Mouse (Mus musculus) spleen, postnatal 4 days (tissue): ENCODE results near the gene Cdh10.

Experiments used
- DNase-seq, 2 experiments: peaks; one replicate each; pipeline ENCODE4 v3.0.0; 2022; ENCODE audit warnings: low spot score in 2 of 2

Cdh10 gene

DNA sequence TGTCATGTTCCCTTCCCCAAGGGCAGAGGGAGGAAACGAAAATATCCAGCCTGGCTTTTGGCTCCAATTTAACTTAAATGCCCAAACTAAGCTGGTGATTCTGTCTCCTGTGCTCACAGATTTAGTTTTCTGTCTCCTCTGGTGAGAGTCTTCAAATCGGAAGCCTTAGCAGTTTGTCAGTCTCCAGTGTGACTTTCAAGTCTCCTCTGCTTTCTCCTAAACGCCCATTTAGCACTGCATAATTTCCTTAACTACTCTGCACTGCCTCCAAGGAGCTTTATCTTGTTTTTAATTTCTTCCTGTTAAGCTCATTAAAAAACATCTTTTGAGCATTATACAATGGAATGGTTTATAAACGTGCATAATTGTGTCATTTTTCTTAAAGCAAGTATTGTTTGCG lies 156.3 kb downstream of the Cdh10 start:
- no peak for DNase-seq

DNA sequence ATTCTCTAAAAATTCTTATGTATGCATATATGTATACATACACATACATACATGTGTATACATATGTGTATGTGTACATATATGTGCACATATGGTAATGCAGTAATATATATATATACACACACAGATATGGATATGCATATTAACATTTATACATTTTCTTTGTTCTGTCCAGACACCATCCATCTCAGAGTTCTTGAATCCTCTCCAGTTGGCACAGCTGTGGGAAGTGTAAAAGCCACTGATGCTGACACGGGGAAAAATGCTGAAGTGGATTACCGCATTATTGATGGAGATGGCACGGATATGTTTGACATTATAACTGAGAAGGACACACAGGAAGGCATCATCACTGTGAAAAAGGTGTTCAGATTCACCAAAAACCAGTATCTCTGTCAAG lies 166.1 kb downstream of the Cdh10 start:
- DNase-seq = no peak

DNA sequence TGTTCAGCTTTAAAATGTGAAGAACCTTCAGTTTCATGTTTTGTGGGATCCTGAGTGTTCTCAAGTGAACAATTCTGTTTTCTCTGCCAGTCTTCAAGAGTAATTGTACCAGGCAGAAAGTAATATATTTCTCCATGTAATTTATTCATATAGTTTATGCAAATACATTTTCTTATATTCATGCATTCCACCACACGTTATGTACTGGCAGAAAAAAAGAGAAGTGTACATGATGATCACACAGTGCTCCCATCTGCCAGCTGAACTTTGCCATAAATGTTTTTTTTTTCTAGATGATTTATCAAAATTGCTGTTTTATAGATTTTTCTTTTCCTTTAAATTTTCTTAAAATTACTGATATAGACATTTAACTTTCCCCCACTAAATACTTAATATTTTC lies 168.9 kb downstream of the Cdh10 start:
- DNase-seq = no peak

DNA sequence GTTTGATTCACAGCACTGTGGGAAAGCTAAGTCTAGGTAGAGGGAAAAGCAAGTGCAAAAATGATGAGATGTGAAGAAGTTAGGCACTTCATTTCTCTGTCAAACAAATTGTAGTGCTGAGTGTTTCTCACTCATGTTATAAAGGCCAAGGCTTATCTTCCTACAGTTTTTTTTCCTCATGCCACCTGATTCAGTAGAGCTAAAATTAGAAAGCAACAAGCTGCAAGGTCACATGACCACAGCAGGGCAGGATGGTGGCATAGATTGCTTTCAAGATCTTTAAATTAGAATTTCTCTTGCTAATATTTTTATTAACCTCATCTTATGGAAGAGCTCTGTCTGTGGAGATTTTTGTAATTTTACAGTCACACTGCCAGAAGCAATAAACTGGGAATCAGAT lies 174.8 kb downstream of the Cdh10 start:
- DNase-seq = no peak

DNA sequence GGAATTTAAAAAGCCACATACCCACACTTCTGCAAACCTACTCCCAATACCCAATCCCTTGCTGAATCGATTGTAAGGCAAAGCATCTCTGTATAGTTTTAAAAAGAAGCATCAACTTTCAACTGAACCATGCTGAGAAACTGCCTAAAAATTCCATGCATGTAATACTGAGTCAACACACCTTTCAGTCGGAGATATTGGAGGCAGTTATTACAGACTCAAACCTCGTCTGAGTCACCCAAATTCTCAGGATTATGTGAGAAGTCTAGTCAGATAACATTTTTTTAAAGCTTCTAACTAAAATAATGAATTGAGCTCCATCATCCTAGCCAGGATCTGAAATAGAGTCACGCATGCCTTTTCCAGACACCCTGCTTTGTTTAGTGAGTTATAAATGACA lies 175.5 kb downstream of the Cdh10 start:
- no peak for DNase-seq

DNA sequence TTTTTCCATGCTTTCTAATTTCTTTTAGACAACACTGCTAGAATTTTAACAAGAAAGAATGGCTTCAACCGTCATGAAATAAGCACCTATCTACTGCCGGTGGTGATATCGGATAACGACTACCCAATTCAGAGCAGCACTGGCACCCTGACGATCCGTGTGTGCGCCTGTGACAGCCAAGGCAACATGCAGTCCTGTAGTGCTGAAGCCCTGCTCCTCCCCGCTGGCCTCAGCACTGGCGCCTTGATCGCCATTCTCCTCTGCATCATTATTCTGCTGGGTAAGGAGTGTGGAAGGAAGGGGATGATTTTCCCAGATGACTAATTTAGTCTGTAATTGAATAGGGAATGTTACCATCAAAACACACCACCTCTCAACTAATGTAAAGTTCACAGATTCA lies 192.1 kb downstream of the Cdh10 start:
- DNase-seq = no peak

DNA sequence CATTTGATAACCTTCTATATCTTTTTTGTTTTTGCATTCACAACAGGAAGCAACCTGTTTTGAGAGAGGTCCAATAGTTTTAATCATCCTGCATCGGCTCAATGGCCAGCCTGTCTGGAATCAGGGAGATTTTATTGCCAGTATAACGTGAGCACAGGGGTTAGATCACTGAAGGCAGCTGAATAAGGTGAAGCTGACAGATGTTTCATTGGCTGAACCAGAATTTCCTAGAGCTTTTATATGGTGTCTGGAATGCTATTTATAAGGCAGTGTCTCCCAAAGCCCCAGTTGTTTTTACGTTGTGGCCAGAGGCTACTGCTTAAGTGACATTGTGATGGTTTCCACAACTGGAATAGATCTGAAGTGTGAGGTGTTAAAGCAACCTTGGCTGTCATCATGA lies 214.2 kb downstream of the Cdh10 start:
- no peak for DNase-seq

DNA sequence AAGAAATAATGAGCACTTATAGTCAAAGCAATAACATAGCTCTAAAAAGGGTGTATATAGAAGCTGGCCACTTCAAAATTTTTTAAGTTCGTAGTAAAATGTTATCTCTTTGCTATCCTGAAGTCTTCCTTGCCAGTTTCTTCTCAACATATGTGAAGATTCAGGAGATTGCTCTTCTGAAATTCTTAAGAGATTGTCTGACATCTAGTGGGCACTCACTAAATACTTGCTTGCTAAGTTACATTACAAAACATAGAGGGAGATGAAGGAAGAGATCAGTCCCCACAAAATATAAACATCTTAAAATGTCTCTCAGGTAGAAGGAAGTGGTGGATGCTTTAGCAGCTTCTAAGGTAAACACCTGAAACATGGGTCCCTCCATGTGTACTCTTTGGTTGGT lies 221.3 kb downstream of the Cdh10 start:
- no peak for DNase-seq
